Mouse (Mus musculus) central nervous system, embryonic 11.5 days (tissue): ENCODE results near the gene Nucks1. TPM values are rescaled to one million over a fixed set of nuclear protein-coding genes. Genes with fewer than 3 reads are reported as not detected.

Source experiments
- polyA plus RNA-seq: library from polyadenylated mRNA; depleted of rRNA; stranded (reverse); fragments of >200 nt; gene quantifications from 2 replicates; pipeline ENCODE4 v1.2.3, GENCODE M21; 2012; rRNA removed

Gene Nucks1
- polyA plus RNA-seq, result 91.6 and 121 TPM in 2 replicates

DNA sequence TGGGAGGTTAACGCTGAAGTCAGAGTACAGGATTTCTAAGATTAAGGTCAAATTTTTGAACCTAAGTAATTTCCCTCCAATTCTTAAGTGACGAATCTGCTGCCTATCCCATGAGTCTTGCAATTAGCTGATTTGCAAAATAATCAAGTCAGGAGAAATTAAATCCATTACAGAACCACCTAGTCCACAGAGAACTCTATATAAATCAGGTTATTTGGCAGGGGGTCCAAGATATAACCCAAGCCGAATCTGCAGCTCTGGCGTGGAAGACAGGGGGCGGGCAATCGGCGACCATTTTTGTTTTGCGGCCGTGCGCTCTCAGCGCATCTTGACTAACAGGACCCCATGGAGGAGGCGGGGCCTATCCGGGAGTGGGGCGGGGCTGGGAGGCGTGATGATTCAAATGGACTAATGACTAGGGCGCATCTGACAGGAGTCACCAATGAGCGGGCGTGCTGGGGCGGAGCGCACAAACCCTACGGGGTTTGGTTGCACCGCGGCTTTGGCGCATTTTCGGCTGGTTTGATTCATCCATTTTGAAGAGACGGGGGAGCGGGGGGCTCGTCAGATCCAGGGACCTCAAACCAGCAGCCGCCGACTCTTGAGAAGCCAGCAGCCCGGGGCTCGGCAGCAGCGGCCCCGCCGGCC, at the start of gene Nucks1:
Gene Nucks1 (plus strand): TSS at position 534 of the 648 bp plus-strand sequence.

DNA sequence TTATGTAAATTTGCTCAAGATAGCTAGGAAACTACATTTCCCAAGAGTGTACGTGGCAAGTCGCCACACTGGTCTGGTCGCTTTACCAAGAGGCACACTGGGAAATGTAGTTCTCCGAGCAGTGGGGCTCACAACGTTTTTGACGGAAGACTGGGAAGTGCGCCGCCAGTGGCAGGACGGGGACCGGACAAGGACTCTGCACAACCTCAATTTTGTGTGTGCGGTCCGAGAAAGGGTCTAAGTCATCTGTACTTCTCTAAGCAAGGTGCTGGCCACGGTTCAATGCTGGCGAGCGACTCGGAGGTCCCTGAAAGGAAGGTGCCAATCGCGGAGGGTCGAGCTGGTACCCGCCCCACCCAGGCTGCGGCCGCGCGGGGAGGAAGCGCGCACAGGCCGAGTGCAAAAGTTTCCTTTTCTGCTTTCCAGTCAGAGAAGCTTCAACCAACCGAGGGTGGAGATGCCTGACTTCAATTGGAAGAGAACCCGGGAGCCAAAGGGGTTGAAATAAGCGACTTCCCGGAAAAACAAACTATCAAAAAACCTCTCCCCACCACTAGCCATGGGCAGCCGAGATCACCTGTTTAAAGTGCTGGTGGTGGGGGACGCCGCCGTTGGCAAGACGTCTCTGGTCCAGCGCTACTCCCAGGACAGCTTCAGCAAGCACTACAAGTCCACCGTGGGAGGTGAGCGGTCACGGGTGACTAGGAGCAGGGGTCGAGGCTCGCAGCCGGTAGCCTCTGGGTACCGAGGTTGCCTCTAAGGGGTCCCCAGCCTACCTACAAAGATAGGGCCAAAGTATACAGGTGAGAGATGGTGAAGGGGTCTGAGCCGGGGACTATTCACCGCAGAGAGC, 43.0 kb upstream of the Nucks1 start, which contains the start of gene Rab29:
Gene Rab29 (plus strand): TSS at position 132 of the 853 bp plus-strand sequence.

DNA sequence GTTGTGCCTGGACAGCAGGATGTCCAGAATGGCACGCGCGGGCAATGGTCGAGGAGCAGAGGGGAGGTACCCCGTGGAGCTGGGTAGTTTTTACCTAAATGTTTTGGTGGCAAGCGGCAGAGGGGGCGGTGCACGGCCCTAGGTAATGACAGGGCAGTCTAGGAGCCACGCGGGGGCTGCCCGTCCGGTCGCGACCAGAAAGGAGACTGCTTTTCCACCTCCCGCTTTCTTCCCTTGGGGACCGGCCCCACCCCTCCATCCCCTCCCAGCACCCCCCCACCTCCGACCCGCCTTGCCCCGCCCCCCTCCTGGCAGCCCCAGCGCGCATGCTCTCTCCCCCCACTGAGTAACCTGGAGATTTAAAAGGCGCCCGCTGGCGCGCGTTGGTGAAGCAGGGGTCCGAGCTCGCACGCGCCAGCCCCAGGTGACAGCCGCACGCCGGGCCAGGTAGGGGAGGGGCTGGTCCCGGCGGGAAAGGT, 52.3 kb downstream of the Nucks1 start, which contains the start of gene Slc45a3:
Gene Slc45a3 (plus strand): TSS at position 362 of the 479 bp plus-strand sequence.

Other genes with a start within 250 kb of the Nucks1 start
- gene Rab7b, start 221.8 kb upstream of the Nucks1 start, polyA plus RNA-seq, result 0.51 and 0.61 TPM in 2 replicates
- 0.02 and 0.04 TPM in 2 replicates for gene Slc26a9, start 166.5 kb upstream of the Nucks1 start, polyA plus RNA-seq
- gene Pm20d1, start 113.2 kb upstream of the Nucks1 start, polyA plus RNA-seq, result 0.30 and 0.88 TPM in 2 replicates
- 13.0 and 18.0 TPM in 2 replicates for gene Slc41a1, start 83.0 kb upstream of the Nucks1 start, polyA plus RNA-seq
- 10.6 and 12.2 TPM in 2 replicates for gene Rab29, start 43.3 kb upstream of the Nucks1 start, polyA plus RNA-seq
- 9.5 and 15.7 TPM in 2 replicates for gene Slc45a3, start 52.4 kb downstream of the Nucks1 start, polyA plus RNA-seq
- 25.6 and 31.1 TPM in 2 replicates for gene Elk4, start 97.1 kb downstream of the Nucks1 start, polyA plus RNA-seq
- gene Mfsd4a, start 157.5 kb downstream of the Nucks1 start, polyA plus RNA-seq, result 0.07 and 0.48 TPM in 2 replicates
- gene Cdk18, start 229.2 kb downstream of the Nucks1 start, polyA plus RNA-seq, result 0.61 and 3.6 TPM in 2 replicates